Mouse (Mus musculus) thymus, postnatal 0 days (tissue): ENCODE data around the gene Tbx3. TPM values are rescaled to one million over a fixed set of nuclear protein-coding genes. Genes with fewer than 3 reads are reported as not detected.

Source experiments
- DNase-seq: peaks from one replicate; pipeline ENCODE4 v3.0.0-alpha.2; 2015; ENCODE audit warnings: low spot score
- polyA plus RNA-seq: library from polyadenylated mRNA; unstranded; fragments of >200 nt; fragmentation: Nextera tagmentation; extraction: Ambion mirVana; gene quantifications from 2 replicates; pipeline ENCODE4 v1.2.1, GENCODE M21; 2015

Tbx3 gene
- 1.3 and 1.4 TPM in 2 replicates for polyA plus RNA-seq

DNA sequence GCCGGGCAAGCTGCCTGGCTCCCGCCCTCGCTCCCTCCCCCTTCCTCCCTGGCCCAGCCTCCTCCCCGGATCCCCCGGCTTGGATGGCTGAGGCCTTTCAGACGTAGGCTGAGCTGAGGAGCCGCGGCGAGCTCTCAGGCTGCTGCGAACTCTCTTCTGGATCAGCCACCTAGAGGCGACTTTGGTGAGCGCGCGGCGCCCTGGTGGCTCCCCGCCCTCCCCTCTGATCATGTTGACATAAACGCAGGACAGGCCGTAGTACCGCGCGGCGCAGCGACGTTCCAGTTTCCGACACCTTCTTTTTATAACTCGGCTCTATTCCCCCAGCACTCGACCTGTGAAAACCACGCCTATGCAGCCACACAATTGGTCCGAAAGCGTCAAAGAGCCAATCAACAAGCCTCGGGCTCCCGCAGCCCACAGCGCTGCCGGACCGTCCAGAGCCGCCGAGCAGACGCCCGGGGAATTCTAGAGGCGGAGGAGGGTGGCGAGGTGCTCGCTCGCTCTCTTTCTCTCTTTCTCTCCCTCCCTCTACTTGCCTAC is at the start of gene Tbx3:
Tbx3 (plus strand) TSS at position 104 of the 543 bp plus-strand sequence.
- DNase-seq, result peak; percentile 29

DNA sequence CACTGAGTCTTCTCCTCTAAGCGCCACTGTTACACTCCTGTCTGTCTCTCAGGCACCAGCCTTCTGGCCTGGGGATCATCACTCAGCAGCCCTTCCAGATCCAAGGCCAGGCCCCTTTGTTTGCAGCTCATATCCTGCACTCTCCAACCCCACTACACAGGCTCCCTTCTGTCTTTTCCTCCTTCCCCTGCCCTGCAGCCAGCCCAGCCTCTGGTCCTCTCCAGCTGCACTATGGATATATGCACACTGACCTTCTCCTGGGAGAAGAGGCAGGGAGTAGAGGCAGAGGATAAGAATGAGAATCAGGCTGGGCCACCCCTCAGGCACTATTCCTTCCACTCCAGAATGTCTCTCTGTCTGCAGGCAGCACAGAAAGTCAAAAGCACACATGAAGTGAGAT is 48.4 kb upstream of the Tbx3 start:
- DNase-seq, result no peak

DNA sequence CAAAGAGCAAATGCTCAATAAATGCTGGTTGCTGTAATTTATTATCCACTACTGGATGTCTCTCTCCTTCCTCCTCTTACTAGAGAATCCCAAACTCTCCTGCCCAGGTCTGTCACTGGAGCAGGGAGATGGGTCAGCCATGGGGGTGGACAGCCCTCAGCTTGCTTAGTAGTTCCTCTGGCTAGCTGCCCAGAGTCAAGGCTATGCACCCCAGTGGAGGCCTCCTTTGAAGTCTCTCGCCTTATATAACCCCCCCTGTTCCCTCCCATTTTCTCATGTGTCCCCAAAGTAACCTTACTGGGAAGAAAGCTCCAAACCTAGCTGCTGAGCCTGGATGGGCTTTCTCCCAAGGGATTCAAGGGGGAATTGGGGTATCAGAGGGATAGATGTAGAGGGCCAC is 45.9 kb upstream of the Tbx3 start:
- DNase-seq, result no peak

DNA sequence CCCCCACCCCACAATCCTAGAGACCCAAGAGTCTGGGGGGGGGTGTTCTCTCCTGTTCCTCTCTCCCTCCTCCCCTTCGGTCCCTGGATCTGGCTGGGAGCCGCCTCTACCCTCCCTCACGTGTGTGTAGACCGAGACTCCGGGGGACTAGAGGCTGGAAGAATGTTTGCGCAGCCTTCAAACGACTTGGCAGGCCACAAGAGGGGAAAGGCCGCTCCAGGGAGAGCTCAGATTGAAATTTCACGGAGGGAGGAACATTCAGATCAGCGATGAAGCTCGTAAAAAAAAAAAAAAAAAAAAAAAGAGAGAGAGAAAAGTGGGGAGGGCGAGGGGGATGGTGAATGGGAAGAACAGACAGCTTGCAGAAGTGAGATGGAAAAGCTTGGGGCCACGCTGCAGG is 44.9 kb upstream of the Tbx3 start:
- DNase-seq, result no peak

DNA sequence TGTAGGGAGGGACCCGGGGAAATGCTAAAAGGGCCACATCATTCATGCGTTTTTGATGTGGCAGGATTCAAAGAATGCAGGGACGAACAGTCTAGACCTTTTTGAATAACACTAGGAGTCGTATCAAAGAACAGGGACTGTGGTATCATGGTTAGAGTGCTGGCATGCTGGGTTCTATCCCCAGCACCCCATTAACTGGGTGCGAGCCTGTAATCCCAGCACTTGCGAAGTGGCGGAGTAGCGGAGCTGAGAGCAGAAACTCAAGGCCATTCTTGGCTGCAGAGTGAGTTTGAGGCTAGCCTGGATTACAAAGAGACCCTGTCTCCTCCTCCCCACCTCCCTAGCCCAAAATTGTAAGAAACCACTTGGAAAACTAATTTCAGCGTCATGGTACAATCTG is 44.3 kb upstream of the Tbx3 start:
- no peak for DNase-seq

DNA sequence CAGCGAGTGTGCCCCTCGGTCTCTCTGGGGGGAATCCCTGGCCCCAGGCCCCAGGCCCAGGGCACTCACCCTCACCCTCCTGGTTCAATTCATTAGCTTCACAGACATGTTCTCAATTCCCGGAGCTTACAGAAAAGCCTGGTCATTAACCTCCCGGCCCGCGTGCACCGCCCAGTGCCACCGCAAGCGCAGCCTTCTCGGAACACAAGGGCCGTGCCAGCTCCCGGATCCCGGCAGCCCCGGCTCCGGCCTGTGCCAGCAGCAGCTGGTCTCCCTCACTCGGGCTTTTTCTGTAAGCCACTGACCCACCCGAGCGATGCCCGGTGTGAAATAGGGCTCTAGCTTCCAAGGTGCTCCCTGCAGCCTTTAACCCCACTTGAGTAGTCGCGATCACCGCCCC is 43.8 kb upstream of the Tbx3 start:
- DNase-seq, result no peak

DNA sequence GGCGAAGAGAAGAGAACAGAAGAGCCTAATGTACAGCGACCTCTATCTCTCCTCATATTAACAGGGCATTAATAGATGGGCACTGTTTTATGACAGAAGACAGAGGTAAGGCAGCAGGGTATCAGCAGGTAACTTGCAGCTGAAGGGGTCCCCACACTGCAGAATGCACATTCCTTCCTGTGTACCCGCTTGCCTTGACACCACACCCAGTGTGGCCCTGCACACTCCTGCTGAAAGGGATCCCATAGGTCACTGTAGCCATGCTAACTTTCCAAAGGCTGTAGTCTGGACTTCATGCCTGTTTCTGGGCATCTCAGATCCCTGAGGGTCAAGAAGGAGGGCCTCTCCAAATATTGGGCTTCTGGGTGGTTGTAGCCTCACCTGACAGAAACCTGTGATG is 42.4 kb upstream of the Tbx3 start:
- no peak for DNase-seq

DNA sequence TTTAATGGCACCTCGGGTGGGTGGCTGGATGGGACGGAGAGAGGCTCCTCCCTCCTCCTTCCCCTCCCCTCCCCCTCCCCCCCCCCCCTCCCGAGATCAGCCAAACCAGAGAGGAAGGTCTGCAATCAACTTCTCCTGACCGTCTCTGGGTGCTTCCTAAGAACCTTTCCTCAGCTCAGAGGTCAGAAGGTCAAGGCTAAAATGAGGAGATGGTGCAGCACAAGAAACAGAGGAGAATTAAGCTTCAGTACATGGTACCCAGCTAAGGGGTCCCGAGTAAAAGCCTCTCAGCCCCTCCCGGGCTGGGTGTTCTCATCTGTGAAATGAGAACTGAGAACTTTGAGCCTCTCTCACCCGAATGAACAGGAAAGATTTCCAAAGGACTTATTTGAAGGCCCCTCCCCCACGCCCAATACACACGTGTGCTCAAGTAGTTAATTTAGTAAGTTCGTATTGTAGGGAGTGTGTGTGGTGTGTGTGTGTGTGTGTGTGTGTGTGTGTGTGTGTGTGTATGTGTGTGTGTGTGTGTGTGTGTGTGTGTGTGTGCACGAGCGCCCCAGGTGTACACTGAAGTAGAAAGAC is 41.6 kb upstream of the Tbx3 start:
- DNase-seq, result no peak

DNA sequence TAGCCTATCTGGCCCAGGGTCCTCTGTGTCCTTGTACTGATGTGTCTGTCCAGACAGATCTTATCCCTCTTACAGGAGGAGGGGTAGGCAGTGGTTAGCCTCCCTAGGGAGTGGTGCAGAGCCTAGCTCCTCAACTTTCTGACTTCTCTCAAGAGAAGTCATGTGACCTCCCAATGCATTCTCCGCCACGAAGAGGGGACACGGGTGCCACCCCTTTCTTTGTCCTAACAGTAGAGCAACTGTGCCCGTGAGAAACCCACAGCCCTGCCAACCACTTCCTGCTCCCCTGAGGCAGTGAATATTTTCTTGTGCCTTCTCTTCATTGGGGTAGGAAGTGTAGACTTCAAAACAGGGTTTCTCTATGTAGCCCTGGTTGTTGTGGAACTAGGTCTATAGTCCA is 36.9 kb upstream of the Tbx3 start:
- peak; percentile 30 for DNase-seq

DNA sequence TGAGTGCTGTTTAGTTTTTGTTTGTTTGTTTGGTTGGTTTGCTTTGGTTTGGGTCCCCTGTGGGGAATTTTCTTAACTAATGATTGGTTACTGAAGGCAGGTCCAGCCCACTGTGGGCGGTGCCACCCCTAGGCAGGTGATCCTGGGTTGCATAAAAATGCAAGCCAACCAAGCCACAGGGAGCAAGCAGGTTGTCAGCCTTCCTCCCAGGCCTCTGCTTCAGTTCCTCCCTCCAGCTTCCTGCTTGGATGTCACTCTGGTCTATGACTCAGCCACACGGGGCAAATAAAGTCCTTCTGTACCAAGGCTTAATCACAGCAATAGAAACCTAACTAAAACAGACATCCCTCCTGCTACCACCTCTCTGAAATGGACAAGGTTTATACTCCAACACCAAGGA is 35.6 kb upstream of the Tbx3 start:
- no peak for DNase-seq

DNA sequence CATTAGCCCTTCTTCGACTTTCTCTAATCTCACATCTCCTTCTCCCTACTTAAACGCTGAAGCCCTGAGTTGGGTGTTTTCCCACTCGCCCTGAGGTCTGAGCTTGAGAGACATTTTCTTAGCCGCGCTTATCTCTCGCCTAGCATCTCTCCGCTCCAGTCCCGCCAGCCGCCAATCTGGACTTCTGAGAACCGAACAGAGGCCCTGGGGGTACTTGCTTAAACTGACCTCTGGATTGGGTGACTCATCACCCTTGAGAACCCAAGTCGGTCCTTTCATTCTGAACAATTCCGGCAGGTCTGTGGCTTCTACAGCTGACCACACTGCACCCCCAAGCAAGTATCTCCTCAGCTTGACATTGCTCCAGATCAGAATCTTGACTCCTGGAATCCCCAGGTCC is 32.2 kb upstream of the Tbx3 start:
- DNase-seq, result no peak

DNA sequence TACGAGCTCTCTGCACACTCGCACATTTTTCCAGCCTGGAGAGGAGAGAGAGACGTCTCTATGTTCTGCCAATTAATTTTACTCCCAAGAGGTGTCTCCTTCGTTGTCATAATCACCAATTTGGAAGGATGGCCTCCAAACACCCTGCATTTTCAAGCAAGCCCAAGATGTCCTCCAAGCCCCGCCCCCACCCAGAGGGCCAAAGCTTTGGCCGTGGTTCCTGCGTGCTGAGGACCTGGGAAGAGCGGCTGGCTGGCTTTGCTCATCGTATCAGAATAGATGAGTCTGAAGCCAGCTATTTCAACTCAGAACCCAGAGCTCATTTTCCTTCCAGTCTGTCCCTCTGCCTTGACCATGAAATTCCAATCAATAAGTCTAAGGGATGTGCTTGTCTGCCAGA is 29.4 kb upstream of the Tbx3 start:
- DNase-seq, result no peak

DNA sequence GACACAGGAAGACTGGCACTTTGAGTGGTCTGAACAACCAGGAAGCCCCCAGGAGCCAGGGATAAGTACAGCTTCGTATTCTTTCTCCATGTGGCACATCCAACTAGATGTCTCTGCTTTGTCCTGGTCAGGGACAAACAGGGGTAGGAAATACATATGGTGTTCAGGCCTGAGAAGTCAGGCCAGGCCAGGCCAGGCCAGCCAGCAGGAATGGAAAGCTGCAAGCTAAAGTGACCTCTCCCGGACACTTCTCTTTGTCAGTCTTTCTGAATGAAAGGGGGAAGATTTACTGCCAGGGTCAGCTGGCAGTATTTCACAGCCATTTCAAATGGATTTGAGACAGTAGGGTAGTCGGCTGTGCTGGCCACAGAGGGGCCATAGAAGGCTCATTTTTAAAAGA is 28.8 kb upstream of the Tbx3 start:
- DNase-seq, result no peak

DNA sequence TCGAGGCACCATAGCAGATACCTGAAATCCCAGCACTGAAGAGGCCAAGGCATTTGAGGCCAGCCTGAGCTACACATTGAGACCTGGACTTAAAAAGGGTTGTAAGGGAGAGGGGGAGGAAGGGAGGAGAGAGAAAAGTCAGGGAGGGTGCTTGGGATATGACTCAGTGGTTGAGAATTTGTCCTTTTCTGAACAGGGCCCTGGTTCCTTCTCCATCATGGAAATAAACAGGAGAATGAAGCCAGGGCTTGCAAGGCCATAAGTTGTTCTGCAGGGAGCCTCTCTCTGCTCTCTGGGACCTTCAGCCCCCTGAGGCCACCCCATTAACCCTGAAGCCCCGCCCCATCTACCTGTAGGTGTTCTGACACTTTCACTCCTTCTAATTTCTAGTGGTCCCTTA is 23.5 kb upstream of the Tbx3 start:
- DNase-seq, result no peak

DNA sequence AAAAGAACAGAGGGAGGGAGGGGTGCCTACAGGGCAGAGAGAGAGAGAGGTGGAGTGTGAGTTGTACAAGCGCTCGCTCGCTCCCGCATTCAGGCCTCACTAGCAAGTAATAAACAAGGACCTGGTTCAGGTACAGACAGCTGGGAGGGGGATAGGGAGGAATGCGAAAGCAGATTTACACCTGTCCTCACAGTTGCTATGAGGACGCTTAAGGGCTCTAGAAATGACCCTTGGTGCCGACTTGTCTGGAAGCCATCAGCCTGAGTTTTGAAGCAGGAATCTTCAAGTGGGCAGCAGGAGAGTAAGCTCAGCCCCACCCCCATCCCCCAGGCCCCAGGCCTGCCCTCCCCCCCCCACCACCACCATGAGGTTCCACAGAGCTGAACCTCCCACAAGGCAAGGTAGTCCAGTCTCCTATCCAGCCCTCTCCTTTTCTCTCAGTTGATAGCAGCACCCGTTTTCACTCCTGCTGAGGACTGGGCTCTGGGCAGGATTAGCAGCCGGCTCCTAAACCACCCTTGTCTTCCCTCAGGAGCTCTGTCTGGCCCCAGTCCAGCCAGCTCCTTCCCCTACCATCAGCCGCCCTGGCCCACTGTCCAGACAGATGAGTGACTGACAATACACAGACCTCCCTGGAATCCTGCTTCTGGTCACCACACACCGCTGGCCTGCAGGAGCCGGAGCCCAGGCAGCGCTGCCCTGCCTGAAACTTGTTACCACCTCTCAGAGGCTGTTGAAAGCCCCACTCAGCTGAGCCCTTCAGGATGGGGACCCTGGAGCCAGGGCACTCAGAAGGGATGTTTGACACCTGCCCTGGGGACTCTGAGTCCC is 19.1 kb upstream of the Tbx3 start:
- no peak for DNase-seq

DNA sequence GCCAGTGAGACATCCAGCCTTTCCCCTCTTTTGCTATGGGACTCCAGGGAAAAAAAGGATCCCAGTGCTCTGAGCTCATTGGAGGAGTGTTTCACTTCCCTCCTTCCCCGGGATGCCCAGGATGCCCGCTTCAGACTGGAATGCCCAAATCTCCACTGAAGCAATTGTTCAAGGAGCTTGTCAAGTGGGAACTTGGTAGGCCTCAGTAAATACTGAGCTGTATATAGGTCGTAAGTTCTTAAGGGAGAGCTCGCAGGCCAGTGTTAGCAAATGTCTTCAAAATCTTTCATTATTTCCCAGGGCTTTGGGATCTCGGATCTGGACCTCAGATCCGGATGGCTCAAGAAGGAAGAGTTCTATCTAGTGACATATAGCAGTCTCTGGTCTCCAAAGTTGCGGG is 14.1 kb upstream of the Tbx3 start:
- DNase-seq, result no peak

DNA sequence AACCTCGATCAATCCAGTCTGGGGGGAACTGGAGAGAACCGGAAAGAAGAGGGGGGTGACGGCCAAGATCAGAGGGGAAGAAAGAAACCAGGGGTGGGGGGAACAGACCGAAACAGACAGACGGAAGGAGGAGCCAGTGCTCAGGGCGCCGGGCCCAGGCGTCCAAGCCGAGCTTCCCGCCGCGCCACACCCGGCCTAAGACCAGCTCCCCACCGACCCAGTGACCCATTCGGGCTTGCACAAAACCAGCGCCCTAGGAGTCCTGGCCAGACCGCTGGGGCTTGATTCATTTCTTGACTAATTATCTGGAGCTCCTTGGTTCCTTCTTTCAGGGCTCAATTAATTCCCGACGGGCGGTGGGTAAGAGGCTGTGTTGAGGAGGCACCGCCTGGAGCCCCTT is 13.6 kb upstream of the Tbx3 start:
- no peak for DNase-seq

DNA sequence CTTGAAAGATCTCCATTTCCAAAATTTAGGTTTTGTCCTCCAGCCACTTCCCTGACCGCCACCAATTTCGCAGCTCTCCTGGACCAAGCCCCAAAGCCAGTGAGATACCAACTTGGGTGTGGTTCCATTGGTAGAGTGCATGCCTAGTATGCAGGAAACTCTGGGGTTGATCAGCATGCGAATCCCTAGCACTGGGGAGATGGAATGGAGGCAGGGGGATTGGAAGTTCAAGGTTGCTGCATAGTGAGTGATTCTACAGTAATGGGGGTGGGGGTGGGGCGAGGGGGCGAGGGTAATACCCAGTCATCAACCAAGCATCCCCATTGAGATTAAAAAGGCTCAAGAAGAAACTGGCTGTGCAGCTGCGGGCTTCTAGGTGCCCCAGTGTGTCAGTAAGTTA is 13.1 kb upstream of the Tbx3 start:
- DNase-seq, result no peak

DNA sequence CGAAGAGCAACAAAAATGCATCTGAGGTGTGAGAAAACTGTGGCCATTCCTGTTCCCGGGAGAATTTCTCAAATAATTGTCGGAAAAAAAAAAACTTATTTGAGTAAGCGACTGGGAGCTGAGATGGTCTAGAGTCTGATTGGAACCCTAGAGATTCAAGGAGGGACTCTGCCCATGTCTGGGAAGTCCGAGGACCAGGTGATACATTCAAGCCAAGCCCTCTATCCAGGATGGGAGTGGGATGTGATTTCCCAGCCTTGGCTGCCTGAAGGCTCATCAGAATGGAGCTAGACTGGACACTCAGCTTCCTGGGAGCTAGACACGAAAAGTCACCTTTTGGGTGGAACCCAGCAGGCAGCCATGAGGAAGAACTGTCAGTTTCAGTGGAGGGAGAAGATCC is 12.7 kb upstream of the Tbx3 start:
- DNase-seq, result no peak

DNA sequence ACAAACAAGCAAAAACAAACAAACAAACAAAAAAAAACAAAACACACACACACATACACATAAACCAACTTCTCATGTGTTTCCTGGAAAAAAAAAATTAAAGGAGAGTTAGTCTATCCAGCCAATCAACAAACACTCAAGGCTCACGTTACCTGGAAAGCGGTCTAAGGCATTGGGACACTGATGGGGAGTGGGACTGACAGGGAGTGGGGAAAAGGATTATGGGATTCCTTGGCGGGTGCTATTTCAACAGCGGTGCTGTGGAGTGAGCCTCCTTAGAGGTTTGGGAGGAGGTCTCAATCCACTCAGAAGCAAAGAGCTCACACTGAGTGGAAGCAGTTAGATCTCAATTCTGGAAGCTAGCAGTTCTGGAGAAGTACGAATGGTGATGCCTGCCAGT is 12.1 kb upstream of the Tbx3 start:
- no peak for DNase-seq

DNA sequence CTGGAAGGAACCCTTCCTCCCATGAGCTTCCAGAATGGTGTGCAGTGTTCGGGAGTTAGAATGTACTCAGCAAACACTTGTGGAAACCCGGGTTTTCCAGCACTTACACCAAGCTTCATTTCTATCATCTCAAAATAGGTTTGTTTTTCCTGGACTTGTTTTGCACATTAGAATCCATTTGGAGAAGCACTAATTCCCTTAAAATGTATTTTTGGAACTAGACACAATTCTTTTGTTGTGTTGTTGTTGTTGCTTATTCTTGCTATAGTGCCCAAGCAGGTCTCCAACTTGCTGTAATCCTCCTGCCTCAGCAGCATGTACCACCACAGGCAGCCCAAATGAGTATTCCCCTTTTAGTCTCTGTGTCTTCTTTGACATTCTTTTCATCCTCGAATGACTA is 11.4 kb upstream of the Tbx3 start:
- DNase-seq, result no peak

DNA sequence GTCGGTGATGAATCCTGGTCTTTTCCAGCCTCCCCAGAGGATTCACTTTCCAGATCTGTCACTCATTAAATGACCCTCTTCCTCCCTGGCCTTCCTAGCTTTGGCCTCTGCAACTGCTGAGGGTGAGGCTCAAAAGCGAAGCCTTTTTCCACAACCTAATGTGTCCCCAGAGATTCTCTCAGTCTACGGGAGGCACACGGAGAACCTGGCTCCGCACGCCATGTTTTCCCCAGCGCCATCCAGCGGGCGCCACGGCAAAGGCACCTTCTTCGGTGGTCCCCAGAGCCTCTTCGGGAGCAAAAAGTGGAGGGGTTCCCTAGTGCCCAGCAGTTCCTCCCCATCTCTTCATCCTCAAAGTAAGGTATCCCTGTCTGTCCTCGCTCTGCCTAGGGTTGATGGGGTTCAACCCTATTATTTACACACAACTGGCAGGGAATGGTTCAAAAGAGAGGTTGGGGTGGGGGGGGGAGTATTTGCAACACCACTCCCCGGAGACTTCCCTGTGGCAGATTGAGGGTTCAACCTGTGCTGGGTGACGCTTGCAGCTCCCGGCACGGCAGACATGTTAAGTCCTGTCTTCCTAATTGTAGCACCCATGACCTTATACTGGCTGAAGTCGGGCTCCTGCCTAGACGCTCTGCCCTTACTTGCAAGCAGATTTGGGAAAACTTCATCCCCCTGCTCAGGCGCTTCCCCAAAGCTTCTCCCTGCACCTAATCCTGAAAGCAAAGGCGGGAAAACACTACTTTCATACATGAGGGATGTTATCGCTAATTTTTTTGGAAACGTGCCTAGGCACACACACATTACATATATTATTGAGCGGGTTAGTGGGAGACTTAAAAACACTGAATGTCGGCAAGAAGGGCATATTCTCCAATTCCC is 9.7 kb upstream of the Tbx3 start:
- DNase-seq, result no peak
